Mouse (Mus musculus) lung, adult 18-20 months (tissue): ENCODE measurements around the gene Serpinh1.
"Not testable (repeated sequence)": the region's sequence is repeated elsewhere in the genome, so short reads cannot be mapped to it uniquely, and the experiment has no call there.

Experiments used
- DNase-seq, 2 experiments: peaks; one replicate each; pipeline ENCODE4 v3.0.0; 2022; ENCODE audit warnings: mixed read lengths in 2 of 2

The Serpinh1 gene

DNA sequence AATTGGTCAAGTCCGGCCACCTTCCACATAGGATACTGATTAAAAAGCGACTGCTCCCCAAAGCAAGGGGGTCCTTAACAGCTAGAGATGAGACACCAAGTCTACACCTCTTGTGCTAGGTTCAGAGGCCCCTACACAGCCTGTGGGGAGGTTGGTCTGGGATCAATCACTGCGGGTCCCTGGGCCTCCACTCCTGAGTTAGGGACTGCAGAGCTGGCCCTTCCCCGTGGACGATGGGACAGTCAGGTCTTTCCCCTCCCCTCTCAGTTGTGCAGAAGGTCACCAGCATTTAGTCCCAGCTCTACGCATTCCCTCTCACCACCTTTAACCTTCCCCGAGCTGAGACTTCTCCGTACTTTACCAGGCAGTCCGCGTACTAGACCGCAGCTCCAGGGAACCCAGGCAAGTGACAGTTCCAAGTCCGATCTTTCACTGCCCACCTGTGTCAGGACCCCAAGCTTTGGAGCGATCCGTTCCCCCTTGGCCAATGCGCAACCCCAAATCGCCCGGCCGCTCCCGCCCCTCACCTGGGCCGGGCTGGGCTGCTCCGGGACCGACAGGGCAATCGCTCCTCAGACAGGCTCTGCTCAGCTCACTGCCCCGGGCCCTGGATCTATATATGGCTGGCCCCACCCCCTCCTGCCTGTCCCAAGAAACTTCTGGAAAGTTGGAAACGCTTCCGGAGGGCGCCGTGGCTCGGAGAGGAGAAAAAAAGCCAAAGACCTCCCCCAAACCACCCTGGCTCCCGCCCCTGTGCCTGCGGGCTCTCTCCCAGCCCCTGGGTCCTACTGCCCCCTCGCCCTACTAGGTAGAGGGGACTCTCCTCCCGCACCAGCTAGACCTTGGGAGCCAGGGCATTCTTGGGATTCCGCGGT is at the start of gene Serpinh1:
Serpinh1 (minus strand) TSS at position 714 of the 875 bp plus-strand sequence.
- peak; percentile 91 to 94 for DNase-seq

DNA sequence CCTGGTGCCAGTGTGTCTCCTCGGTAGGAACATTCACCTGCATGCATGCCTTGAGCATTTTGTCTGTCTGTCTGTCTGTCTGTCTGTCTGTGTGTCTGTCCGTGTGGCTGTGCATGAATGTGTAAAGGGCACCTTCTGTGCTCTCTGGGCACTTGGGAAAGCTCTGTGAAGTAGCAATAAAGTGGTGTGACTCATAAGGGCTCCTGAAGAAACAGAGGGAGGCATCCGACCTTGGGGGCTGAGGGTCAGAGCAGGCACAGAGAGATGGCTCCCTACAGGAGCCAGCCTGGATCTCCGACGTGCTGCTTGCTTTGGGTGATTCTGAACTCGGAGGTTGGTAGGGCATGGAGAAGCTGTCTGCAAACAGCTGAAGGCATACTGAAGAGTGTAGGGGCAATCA is 49.4 kb upstream of the Serpinh1 start:
- DNase-seq, result no peak

DNA sequence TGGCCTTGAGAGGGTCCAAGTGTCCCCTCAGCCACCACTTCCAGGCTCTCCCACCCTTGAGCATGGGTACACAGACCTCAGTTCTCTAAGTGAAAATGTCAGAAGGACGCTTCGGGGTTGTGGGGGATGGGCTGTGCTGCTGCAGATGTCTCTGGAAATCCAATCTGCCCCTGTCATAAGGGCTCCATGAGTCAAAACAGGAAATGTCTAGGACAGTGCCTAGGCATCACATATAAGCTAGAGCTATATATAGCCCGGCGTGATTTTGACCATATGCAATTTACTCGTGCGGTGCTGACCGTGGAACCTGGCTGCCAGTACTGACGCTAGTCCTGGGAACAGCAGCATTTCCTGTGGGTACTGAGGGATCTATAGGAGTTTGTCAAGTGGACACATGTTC is 48.3 kb upstream of the Serpinh1 start:
- DNase-seq, result no peak

DNA sequence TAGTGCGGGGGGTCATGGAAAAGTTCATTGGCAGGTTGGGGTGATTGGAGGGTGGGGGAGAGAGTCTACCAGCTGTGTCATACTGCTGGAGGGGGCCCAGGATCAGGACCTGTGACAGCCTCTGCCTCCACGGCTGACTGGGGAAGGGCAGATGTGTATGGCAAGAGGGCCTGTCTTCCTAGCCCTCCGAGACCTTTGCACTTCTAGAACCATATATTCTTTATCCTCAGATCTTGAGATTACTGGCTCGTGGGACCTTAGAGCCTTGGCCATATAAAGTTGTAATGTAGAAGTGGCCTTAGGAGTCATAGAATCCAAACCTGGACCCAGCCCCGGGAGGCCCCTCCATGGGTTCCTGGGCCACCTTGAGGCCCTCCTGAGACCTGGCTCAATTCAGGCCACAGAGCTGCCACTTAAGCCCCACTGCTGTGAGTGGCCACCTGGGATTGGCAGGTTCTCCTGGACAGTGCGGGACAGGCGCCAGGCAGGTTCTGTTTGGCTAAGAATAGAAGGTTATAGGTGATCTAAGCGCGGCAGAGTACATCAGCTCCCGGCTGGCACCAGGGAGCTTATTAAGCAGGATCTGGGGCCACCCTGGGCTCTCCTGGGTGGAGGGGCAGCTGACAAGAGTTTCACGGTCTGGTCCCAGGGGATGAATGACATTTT is 44.1 kb upstream of the Serpinh1 start:
- DNase-seq, result peak; percentile 47 to 67

DNA sequence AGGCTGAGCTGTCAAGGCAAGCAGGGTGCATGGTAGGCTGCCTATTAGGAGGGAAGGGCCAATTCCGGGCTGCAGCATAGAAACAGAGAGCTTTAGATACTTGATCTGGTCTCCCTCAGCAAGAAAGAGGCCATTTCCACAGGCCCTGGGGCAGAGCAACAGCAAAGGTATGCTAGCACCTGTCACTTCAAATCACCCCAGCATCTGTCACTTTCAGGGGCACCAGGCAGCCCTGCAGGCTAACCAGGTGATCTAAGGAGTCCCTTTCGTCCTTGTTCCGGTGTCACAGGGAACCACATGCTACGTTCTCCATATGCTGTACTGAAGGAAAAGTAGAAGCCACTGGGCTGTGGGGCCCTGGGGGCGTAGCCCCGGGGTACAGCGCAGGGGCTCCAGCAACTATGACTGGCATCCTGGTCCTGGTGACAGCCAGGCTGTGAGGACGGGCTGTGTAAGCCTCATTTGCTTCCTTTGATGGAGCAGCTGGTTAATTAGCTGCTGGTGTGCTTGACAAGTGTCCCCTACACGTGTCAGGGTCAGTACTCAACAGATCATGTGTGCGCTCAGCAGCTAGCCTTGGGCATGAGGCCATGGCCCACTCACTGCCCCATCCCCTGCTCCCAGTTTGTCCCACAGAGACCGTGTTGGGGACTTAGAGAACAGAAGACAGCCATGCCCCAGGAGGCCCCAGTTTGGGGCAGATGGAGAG is 43.0 kb upstream of the Serpinh1 start:
- no peak for DNase-seq

DNA sequence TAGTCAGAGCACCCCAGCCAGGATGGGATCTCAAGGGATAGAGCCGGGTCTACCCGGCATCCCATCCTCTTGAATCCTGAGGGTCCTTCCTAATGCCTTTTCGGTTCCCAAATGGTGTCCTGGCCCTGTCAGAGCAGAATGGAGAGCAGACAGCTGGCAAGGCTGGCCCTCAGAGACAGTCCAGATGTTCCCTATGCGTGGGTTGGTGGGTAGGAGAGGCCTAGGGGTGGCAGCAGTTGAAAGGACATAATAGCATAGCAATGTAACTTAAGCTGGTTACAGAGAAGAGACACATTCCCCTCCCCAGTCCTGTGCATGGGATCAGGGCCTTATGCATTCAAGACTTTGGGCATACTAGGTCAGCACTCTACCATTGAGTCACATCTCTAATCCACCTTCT is 42.3 kb upstream of the Serpinh1 start:
- no peak for DNase-seq

DNA sequence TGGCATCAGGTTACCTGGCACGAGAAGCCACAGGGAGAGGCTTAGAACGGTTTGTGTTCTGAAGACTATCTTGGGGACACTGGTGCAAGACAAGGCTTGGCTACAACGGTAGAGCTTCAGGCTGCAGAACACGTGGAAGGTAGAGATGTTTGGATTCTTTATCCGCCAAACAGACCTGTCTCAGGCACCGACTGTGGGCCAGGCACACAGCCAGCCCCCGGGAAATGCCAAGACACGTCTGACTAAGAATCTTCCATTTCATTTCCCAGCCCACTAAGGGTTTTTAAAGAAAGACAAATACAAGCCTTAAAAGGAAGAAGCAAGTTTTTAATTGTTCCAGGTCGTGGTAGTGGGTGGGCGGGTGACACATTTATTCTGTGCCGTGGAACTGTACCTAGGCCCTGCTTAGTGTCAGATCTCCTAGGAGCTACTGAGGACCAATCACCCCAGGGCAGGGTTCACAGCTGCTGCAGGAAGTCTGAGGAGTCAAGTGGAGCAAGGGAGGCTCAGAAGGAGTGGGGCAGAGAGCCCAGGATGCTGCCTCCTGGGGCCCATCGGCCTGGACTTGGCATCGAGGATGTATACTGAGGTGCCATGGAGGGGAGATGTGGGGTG is 40.8 kb upstream of the Serpinh1 start:
- no peak for DNase-seq

DNA sequence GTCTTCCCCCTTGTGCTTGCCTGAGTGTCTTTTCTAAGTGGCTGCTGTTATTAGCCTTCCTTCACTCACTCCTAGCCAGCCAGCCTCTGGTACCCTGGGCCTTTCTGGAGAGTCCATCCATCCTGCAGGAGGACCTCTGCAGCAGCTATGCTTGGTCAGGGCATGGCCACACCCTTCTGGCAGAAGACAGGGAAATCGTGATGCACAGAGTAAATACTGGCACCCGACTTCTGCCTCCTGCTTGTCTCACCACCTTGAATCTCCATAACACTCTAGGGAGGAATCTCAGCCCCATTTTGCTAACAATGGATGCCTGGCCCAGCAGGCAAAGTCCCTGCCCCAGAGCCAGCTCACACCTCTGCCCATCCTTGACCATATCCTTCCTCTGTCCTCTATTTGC is 39.7 kb upstream of the Serpinh1 start:
- DNase-seq, result no peak

DNA sequence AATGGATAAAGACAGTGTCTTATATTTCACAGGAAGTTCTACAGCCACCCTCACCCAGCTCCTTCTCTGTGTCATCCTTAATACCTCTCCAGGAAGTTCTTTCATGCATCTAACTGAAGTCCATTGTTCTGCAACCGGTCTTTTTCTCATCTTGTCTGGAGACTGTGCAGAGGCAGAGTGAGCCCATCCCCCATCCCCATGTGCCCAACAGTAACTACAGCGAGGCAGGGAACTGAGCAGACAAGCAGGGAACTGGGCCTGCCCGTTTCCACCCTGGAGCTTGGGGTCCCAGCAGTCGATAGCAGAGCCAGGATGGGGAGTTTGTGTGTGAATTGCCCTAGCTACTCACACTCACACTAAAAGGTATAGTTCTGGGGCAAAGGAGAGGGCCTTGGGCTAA is 37.5 kb upstream of the Serpinh1 start:
- no peak for DNase-seq

DNA sequence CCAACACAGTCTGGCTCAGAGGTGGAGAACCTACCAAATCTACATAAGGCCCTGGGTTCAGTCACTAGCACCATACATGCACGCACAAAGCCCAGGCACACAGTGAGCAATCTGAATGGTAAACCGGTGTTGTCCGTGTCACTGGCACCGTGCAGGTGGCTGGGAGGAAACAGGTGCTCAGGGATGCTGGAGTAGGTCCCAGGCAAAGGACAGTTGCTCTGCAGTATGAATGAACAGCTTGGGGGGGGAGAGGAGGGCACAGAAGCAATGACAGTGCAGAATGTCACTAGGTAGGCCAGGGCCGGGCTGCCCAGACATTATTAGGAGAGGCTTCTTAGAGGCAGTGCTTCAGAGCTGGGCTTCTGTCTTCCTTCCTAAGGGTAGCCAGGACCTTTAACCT is 34.3 kb upstream of the Serpinh1 start:
- no peak for DNase-seq

DNA sequence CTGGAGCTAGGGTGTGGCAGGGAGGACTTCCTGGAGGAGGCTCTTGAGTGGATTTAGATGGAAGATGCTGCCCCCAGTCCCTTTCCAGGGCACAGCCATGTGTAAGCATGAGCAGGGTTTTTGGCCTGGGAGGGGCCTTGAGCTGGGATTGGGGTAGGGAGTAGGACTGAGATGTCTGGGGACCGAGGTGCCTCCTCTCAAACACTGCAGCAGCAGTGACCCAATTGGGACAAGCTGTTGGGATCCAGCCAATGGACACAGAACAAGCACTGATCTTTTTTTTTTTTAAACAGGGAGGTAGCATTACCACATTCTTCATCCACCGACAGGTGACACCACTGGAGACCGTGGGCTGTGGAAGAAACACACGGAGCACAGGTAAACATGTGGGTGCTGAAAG is 33.8 kb upstream of the Serpinh1 start:
- DNase-seq, result no peak

DNA sequence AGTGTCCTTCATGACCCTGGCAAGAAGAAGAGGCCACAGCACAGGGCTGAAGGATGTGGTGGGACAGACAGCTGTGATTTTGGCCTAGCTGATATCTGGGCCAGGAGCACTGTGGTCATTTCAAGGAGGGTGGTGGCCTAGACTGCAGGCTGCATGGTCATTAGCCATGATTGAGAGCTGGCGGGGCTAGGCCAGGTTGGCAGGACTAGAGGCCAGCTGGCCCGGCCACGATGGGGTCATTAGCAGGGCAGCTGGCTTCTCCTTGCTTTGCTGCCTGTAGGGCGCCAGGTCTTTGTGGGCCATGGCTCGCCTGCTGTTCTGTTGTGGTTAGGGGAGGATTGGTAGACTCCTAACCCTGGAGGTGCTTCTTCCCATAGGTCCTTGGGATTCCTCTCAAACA is 33.0 kb upstream of the Serpinh1 start:
- no peak for DNase-seq

DNA sequence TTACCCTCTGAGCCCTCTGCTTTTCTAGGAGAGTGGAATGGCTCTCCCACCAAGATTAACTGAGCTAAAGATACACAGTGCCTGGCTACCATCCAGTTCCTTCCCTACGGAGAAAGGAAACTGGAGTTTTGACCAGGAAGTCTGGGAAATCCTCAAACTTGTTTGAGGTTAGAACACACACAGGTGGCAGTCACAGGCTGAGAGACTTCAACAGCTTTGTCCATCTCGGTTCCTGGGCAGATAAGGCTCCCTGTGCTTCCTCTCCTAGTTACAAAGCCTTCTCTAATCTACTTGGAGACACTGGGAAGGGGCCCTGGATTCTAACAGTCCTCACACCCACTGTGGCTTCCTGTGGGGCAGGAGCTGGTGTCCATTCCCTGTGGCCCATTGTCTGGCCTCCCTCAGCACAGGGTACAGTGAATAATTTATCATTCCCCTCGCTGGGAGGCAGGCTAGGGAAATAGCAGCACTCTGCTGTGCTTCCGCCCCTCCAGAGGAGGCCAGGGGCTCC is 31.1 kb upstream of the Serpinh1 start:
- peak in 1 of 2 experiments; percentile 51 for DNase-seq

DNA sequence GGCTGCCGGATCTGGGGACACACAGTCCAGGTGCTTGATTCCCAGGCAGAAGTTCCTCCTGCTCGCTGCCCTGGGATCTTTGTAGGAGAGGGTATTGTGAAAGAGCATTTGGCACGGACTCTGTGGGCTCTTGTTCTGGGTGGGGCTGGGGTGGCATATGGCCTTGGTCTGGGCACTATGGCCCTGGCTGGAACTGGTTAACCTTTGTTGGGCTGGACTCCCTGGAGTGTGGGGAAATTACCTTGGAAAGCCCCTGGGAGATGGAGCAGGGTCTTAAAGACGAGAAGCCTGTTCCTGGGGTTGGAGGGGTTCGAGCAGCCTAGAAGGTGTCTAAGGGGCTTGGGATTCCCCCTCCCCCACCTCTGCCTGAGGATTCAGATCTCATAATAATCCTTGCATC is 30.2 kb upstream of the Serpinh1 start:
- DNase-seq, result peak; percentile 57 to 74

DNA sequence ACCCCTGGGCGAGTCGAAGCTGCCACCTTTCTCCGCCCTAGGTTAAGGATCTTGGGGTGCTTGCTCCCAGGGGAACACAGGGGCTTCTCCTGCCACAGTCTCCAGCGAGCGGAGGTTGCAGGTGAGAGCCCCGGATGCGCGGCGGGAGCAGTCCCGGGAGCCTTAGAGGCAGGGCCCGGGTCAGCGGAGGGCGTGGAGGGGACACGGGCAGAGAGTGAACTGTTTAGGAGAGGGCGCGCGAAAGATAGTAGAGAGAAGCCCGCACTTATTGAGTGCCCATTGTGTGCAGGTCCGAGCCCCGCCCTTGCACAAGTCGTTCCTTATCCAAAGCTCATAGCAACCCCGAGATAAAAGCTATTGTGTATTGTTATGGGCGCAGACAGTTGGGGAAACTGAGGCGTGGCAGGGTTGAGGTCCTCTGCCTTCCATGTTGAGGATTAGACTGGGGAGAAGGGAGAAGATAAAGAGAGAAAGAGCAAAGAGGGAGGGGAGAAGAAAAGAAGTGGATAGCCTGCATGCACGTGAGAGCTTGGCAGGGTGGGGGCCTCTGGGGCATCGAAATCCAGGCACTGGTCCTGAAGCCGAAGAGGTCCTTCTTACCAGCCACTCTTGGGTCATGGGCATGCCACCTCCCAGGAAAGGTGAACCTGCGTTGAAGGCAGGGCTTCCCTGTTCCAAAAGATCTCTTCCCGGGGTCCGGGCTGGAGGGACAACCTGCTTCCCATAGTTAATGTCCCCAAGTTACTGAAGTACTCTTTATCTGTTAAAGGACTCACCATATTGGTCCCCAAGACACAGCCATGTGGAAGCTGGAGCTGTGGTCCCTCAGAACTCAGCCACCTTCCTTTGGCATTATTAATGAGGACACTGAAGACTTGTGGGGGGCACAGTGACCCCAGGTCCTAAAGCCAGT is 29.3 kb upstream of the Serpinh1 start:
- no peak for DNase-seq

DNA sequence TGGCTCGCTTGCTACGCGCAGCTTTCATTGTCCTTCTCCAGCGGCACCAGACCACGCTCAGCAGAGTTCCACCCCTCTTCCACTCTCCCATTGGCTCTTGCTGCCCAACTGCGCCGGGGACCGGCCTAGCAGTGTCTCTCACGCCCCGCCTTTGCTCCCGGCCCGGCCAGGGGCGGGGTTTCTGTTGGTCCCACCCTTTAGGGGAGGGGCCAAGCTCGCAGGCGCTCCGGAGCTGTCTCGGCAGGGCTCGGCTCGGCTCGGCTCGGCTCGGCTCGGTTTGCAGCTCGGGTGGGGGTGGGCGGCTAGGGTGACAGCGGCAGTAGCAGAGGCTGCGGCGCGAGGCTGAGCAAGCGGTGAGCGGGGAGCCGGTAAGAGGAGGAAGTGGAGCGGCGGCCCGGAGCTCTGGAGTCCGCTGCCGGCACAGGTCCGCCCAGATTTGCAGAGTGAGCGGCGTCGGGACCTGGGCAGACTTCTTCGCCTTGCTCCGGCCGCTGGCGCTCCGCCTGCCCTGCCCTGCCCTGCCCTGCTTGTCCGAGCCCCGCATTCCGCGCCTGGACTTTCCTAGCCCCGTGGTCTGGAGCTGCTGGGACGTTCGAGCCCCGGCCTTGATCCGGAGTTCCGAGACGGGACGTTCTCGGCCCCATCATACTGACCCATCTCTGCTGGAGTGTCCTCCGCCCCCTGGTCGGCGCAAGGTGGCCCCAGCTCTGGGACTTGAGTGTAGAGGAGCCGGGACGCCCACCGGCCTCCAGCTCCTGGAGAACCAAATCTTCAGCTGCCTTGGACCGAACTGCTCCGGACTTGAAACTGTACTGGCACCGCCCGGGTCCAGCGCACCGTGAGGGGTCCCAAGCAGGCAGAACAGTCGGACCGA is 28.4 kb upstream of the Serpinh1 start, which contains the start of gene Gdpd5:
Gdpd5 (plus strand) TSS at position 201 of the 874 bp plus-strand sequence.
- peak; percentile 99 for DNase-seq

DNA sequence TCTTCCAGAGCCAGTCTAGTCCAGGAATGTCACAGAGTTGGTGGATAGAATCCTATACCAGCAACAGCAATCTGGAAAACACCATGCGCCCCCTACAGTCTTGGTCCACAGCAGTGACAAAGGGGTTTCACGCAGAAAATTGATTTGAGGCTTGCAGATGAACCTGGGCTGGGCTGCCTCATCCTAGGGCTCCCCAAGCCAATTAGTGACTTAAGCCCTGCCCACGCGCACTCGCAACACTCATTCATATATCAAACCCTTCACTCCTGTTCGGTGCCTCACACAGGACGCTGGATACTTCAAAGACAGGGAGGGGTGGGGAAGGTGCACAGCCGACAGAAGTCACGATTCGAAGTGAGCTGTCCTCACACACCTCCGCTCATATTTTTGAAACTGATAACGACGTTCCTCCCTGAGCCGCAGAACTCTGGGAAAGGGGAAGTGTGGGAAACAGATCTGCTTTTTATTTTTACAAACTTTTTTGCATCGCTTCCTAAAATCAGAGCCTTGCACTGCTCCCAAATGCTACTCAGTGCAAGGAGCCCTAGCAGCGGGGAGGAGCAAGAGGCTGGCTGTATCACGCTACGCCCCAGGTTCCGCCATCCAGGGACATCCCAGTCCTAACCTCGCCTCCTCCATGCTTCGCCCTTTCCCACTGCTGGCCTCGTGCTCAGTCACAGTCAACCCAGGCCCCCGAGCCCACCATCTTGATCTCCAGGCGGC is 27.6 kb upstream of the Serpinh1 start:
- DNase-seq, result no peak

DNA sequence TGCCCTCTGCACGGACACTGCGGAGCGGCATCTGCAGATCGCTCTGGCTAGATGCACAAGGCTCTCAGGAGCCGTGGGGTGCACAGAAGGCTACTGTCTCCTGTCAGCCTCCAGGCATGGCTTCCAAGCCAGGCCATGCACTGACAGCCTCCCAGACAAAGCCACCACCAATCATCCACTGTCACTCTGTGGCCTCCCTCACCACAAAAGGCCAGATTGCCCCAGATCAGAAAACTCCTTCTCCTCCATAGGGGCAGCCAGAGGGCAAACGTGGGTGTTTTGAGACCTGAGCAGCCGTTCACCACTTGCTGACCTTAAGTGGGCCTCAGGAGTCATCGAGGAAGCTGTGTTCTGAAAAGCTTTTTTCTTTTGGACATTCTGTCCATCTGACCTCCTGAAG is 25.8 kb upstream of the Serpinh1 start:
- DNase-seq, result no peak

DNA sequence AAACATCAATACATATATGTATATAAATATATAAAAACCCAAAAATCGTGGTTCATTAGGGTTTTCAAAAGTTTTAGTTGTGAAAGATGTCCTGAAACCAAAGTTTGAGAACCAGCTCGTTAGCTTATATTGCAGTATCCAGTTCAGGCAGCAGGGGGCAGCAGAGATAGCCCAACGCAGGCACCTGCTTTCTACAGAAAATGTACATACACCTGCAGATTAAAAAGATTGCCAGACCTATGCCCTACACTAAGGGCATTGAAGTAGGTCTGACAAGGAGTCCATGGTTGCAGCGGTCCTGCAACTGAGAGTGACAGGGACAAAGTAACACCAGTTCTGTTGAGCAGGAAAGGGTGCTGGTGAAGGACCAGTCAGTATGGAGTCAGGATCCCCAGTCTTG is 22.4 kb upstream of the Serpinh1 start:
- DNase-seq, result peak; percentile 66 to 72

DNA sequence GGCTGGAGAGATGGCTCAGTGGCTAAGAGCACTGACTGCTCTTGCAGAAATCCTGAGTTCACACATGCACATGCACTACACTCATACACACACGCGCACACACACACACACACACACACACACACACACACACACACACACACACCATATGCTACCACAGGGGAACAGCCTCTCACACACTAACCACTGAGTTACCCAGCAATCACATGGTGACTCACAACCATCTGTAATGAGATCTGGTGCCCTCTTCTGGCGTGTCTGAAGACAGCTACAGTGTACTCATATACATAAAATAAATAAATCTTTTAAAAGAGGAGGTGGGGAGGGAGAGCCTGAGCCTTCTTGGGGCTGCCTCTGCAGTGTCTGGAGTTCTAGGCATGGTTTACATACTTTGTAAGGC is 21.3 kb upstream of the Serpinh1 start:
- DNase-seq, result not testable (repeated sequence)
